Comparison of ENCODE assay signal across 23 mouse cellular contexts in genomic region chr2:16909246-16910038, GRCm38 (mm10).
DNase-seq lines count a peak whose midpoint lies in the region; ATAC-seq and TF ChIP-seq lines count a peak whose summit lies in the region.
"Had no signal": no experiment of that assay in that cellular context is flagged by ENCODE, and none has a peak within 500 bp of the region (broad histone marks: within the 10 kb centered on the region; RNA-seq: fewer than 3 reads in every experiment).

No protein-coding gene starts in this region.

- H3K9ac ChIP-seq in lung, embryonic 15.5 days = no peak overlapping the region
- H3K9ac ChIP-seq: forebrain, postnatal 0 days; heart, embryonic 13.5 days; intestine, embryonic 15.5 days; liver, embryonic 15.5 days; midbrain, embryonic 12.5 days had no signal

- peak; percentile 82; the same call in 1 of the 2 replicates for ATAC-seq in lung, embryonic 15.5 days (ENCODE audit: borderline replicate concordance, extremely low read depth, low FRiP score, low TSS enrichment)
- ATAC-seq: forebrain, postnatal 0 days; hindbrain, embryonic 16.5 days; intestine, embryonic 15.5 days had no signal

- 21% methylated on average over 1 of the region's 1 CpGs for WGBS in lung, embryonic 15.5 days
- 30% methylated on average over 1 of the region's 1 CpGs for WGBS in lung, adult 2 months

- no peak overlapping the region for H3K27ac ChIP-seq in gastrocnemius, adult 2 months
- H3K27ac ChIP-seq in lung, embryonic 15.5 days = peak overlapping the region; percentile 35; the same call in 1 of the 2 replicates
- H3K27ac ChIP-seq: embryonic facial prominence, embryonic 10.5 days; forebrain, embryonic 10.5 days; heart, embryonic 13.5 days; intestine, embryonic 15.5 days; limb, embryonic 10.5 days; liver, embryonic 15.5 days; midbrain, embryonic 12.5 days had no signal

- H3K4me1 ChIP-seq in lung, embryonic 15.5 days = peaks cover 4% of the 10 kb centered on the region
- no peaks in the 10 kb centered on the region for H3K4me1 ChIP-seq in lung, adult 2 months (ENCODE audit: control insufficient read depth, insufficient read depth, low read length)
- H3K4me1 ChIP-seq: embryonic facial prominence, embryonic 10.5 days; forebrain, embryonic 10.5 days; heart, embryonic 13.5 days; intestine, embryonic 15.5 days; limb, embryonic 10.5 days; liver, embryonic 15.5 days; midbrain, embryonic 12.5 days had no signal

- no peak overlapping the region for H3K4me3 ChIP-seq in gastrocnemius, adult 2 months
- no peak overlapping the region for H3K4me3 ChIP-seq in lung, embryonic 15.5 days
- H3K4me3 ChIP-seq in lung, adult 2 months (replicated peaks; ENCODE audit: extremely low read depth, low read depth, low read length) = no peak overlapping the region
- H3K4me3 ChIP-seq: embryonic facial prominence, embryonic 10.5 days; forebrain, embryonic 10.5 days; heart, embryonic 13.5 days; intestine, embryonic 15.5 days; limb, embryonic 10.5 days; liver, embryonic 15.5 days; midbrain, embryonic 12.5 days had no signal

- no peak for TF ChIP-seq POLR2A in lung, adult 2 months (IDR thresholded peaks at IDR 0.05; ENCODE audit: borderline replicate concordance, extremely low read depth, low read depth, low read length)

- intact Hi-C loops in gastrocnemius, adult 2 months (cut with DNase I) = loop anchor here (5.0 kb wide), 1 partner anchor 547 kb away; no protein-coding TSS in a partner anchor
- intact Hi-C loops in gastrocnemius, postnatal 36 days (cut with DNase I) = no loop called here

- H3K9me3 ChIP-seq in lung, embryonic 15.5 days = no peaks in the 10 kb centered on the region
- H3K9me3 ChIP-seq: embryonic facial prominence, embryonic 10.5 days; forebrain, embryonic 10.5 days; heart, embryonic 13.5 days; intestine, embryonic 15.5 days; limb, embryonic 10.5 days; liver, embryonic 15.5 days; midbrain, embryonic 12.5 days had no signal

- H3K4me2 ChIP-seq in lung, embryonic 15.5 days = no peak overlapping the region
- H3K4me2 ChIP-seq: heart, embryonic 13.5 days; intestine, embryonic 15.5 days; liver, embryonic 15.5 days; midbrain, embryonic 12.5 days had no signal

- peak; percentile 23 for DNase-seq in gastrocnemius, adult 2 months
- DNase-seq in gastrocnemius, postnatal 36 days = no peak
- DNase-seq in lung, adult 2 months = no peak
- peak; percentile 90 for DNase-seq in Muller cell, postnatal 12 days (ENCODE audit: inconsistent ontology term)
- peak; percentile 11 for DNase-seq in skeletal muscle tissue, adult 2 months (ENCODE audit: low read depth, low spot score)
- no peak for DNase-seq in B cell, adult 2 months
- DNase-seq: cerebellum, adult 11-12 months; cerebellum, postnatal 10 days; forebrain, postnatal 0 days; kidney, adult 8-10 months; kidney, postnatal 10 days; liver; right cerebral cortex, postnatal 14 days; spleen, adult 18-20 months had no signal

- no peaks in the 10 kb centered on the region for H3K36me3 ChIP-seq in lung, embryonic 15.5 days
- H3K36me3 ChIP-seq: embryonic facial prominence, embryonic 10.5 days; forebrain, embryonic 10.5 days; heart, embryonic 13.5 days; intestine, embryonic 15.5 days; limb, embryonic 10.5 days; liver, embryonic 15.5 days; midbrain, embryonic 12.5 days had no signal

- TF ChIP-seq CTCF in gastrocnemius, adult 2 months (IDR thresholded peaks at IDR 0.05) = no peak
- no peak for TF ChIP-seq CTCF in lung, adult 2 months (IDR thresholded peaks at IDR 0.05; ENCODE audit: insufficient read depth, low read length)

- no peaks in the 10 kb centered on the region for H3K27me3 ChIP-seq in lung, embryonic 15.5 days
- H3K27me3 ChIP-seq: heart, embryonic 13.5 days; intestine, embryonic 15.5 days; liver, embryonic 15.5 days; midbrain, embryonic 12.5 days had no signal

Comparison
In these comparisons a context has a peak if more than half of its experiments do, and no peak if none do; other contexts are left out.
1. DNase-seq: peak in gastrocnemius, adult 2 months (single experiment), Muller cell, postnatal 12 days (single experiment) and skeletal muscle tissue, adult 2 months (single experiment); none in gastrocnemius, postnatal 36 days (0 of 2), lung, adult 2 months (single experiment) and B cell, adult 2 months (0 of 2).